Mouse (Mus musculus) activated CD4-positive, CD25-positive, alpha-beta regulatory T cell, adult 9 weeks (primary cell): ENCODE data around the gene Tmem237. TPM values are rescaled to one million over a fixed set of nuclear protein-coding genes. Genes with fewer than 3 reads are reported as not detected.

Experiments used
- polyA plus RNA-seq: library from polyadenylated mRNA; unstranded; fragments of 100-300 nt; shearing (Covaris generic); gene quantifications from one replicate; pipeline ENCODE4 v1.2.1, GENCODE M21; 2017

The Tmem237 gene
- polyA plus RNA-seq, result 13.9 TPM

GRCm38 (mm10) chr1:59119720-59120457, at the start of gene Tmem237:
Tmem237 (minus strand) TSS chr1:59120408.

GRCm38 (mm10) chr1:59163030-59163461, 42.8 kb upstream of the Tmem237 start, which contains the start of gene Mpp4:
Mpp4 (minus strand) TSS chr1:59163389.

GRCm38 (mm10) chr1:59094705-59095104, 25.5 kb downstream of the Tmem237 start, which contains the start of gene C2cd6:
C2cd6 (minus strand) TSS chr1:59094900.

Other genes with a start within 250 kb of the Tmem237 start
- 40.4 TPM for gene Trak2, start 147.0 kb downstream of the Tmem237 start, polyA plus RNA-seq
- 24.5 TPM for gene Stradb, start 146.9 kb downstream of the Tmem237 start, polyA plus RNA-seq
- gene C2cd6, start 25.5 kb downstream of the Tmem237 start, polyA plus RNA-seq, result not detected
- gene Mpp4, start 43.0 kb upstream of the Tmem237 start, polyA plus RNA-seq, result 0.32 TPM
- gene Als2, start 116.8 kb upstream of the Tmem237 start, polyA plus RNA-seq, result 13.9 TPM
- not detected for gene Cdk15, start 136.5 kb upstream of the Tmem237 start, polyA plus RNA-seq